Mouse (Mus musculus): ENCODE measurements at regions not wholly inside any gene's neighbourhood (a gene's known extent, or its start where the extent isn't known, plus 50 kb on each side); places are given as distances from the start of the nearest gene placed in this dataset.
A peak's percentile ranks its signal among the peaks of the same experiment; 100 is the strongest.
"Not testable (repeated sequence)": the region's sequence is repeated elsewhere in the genome, so short reads cannot be mapped to it uniquely, and the experiment has no call there.

GRCm38 (mm10) chr15:9954941-9955340, 206.3 kb upstream of the Spef2 start:
- Histone ChIP-seq H3K4me2 (replicated peaks) (no peak overlapping the region), H3K27me3 (no peaks in the 10 kb centered on the region), H3K4me1 (no peaks in the 10 kb centered on the region), H3K9me3 (no peaks in the 10 kb centered on the region), H3K36me3 (no peaks in the 10 kb centered on the region), H3K27ac (no peak overlapping the region), H3K9ac (no peak overlapping the region), H3K4me3 (no peak overlapping the region)
- ATAC-seq (ENCODE audit: insufficient number of reproducible peaks, insufficient read depth, low FRiP score, low TSS enrichment): no peak
- 82% methylated on average over 2 of the region's 2 CpGs for WGBS

DNA sequence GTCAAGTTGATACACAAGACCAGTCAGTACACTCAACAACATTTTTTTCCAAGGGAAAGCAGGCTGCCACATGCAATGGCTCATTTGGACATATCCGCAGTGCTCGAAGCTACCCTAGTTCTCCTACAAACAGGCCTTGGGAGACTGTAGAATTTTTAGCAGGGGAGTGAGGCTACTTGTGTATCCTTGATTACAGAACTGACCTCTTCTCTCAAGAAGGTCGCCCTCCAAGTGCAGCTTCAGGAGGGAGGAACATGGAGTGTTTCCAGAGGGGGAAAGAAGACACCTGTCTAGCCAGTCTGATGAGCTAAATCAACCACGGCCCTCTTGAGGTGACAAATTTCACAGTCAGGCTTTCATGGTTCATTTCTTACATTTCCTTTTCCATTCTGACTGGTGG, 202.0 kb upstream of the Prlr start:
- Histone ChIP-seq H3K9ac (no peak overlapping the region), H3K36me3 (no peaks in the 10 kb centered on the region), H3K27ac (no peak overlapping the region), H3K4me2 (replicated peaks) (no peak overlapping the region), H3K9me3 (no peaks in the 10 kb centered on the region), H3K4me3 (no peak overlapping the region), H3K4me1 (no peaks in the 10 kb centered on the region), H3K27me3 (no peaks in the 10 kb centered on the region)
- WGBS: 62% methylated on average over 4 of the region's 4 CpGs
- no peak for ATAC-seq (ENCODE audit: insufficient number of reproducible peaks, insufficient read depth, low FRiP score, low TSS enrichment)

GRCm38 (mm10) chr15:10011289-10012234, 165.5 kb upstream of the Prlr start:
- no peak for ATAC-seq (ENCODE audit: insufficient number of reproducible peaks, insufficient read depth, low FRiP score, low TSS enrichment)

DNA sequence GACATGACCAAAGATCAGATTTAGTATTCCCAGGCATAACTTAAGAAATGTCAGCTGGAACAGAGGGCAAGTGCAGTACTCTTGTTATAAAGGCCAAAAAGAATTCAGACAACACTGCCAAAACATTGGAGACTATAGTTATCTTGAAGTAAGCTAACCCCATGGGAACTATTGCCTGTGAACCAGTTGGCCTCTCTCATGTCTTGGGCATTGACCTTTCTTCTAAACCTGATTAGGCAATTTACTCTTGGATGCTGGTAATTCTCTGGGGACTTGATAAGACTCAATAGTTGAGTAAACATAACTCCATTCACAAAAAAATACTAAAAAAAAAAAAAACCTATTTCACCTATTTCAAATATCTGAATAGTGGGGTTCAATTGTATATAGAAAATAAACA, 159.8 kb upstream of the Prlr start:
- Histone ChIP-seq H3K27ac (no peak overlapping the region), H3K4me2 (replicated peaks) (no peak overlapping the region), H3K36me3 (no peaks in the 10 kb centered on the region), H3K4me1 (no peaks in the 10 kb centered on the region), H3K9me3 (no peaks in the 10 kb centered on the region), H3K9ac (no peak overlapping the region), H3K4me3 (no peak overlapping the region), H3K27me3 (no peaks in the 10 kb centered on the region)
- ATAC-seq (ENCODE audit: insufficient number of reproducible peaks, insufficient read depth, low FRiP score, low TSS enrichment): no peak

More at GRCm38 (mm10) chr15:10011289-10012234, 165.5 kb upstream of the Prlr start:
- Histone ChIP-seq H3K4me1 (no peaks in the 10 kb centered on the region), H3K4me3 (no peak overlapping the region), H3K9ac (no peak overlapping the region), H3K4me2 (replicated peaks) (no peak overlapping the region), H3K27me3 (no peaks in the 10 kb centered on the region), H3K36me3 (no peaks in the 10 kb centered on the region), H3K9me3 (no peaks in the 10 kb centered on the region), H3K27ac (no peak overlapping the region)
- WGBS: 57% methylated on average over 7 of the region's 7 CpGs

- ATAC-seq (ENCODE audit: insufficient number of reproducible peaks, insufficient read depth, low FRiP score, low TSS enrichment): no peak
- WGBS: 71% methylated on average over 4 of the region's 4 CpGs
- no peak overlapping the region for H3K4me2 ChIP-seq (replicated peaks)
- no peaks in the 10 kb centered on the region for H3K27me3 ChIP-seq
- H3K9ac ChIP-seq: no peak overlapping the region
- H3K9me3 ChIP-seq: no peaks in the 10 kb centered on the region
- H3K36me3 ChIP-seq: no peaks in the 10 kb centered on the region
- no peak overlapping the region for H3K4me3 ChIP-seq
- H3K27ac ChIP-seq: no peak overlapping the region
- H3K4me1 ChIP-seq: no peaks in the 10 kb centered on the region
Observed at GRCm38 (mm10) chr15:10029902-10030301, 147.1 kb upstream of the Prlr start.

DNA sequence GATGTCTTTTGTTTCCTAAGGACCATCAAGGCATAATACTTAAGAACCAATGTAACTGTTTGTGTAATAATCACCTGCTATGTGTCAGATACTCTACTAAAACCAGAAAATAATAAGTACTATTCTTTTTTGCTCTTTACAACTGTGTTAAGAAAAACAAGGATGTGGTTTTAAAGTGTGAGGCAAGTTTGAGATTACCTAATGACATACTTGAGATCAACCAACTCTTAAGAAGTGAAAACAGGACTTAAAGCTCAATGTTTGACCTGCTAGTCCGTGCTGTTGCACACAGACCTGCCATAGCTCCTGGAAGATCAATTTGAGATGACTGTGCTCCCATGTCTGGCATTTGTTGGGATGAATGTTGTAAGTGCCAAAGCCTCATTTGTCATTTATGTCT, 141.5 kb upstream of the Prlr start:
- ATAC-seq (ENCODE audit: insufficient number of reproducible peaks, insufficient read depth, low FRiP score, low TSS enrichment): no peak
- Histone ChIP-seq H3K27me3 (no peaks in the 10 kb centered on the region), H3K27ac (no peak overlapping the region), H3K4me1 (no peaks in the 10 kb centered on the region), H3K4me2 (replicated peaks) (no peak overlapping the region), H3K9me3 (no peaks in the 10 kb centered on the region), H3K9ac (no peak overlapping the region), H3K4me3 (no peak overlapping the region), H3K36me3 (no peaks in the 10 kb centered on the region)
- 67% methylated on average over 1 of the region's 1 CpGs for WGBS

GRCm38 (mm10) chr15:10036576-10036975, 140.5 kb upstream of the Prlr start:
- H3K36me3 ChIP-seq: not testable (repeated sequence)

GRCm38 (mm10) chr15:10073580-10073979, 103.5 kb upstream of the Prlr start:
- Histone ChIP-seq H3K27ac (no peak overlapping the region), H3K9ac (no peak overlapping the region), H3K27me3 (no peaks in the 10 kb centered on the region), H3K4me2 (replicated peaks) (no peak overlapping the region), H3K36me3 (no peaks in the 10 kb centered on the region), H3K9me3 (no peaks in the 10 kb centered on the region), H3K4me3 (no peak overlapping the region), H3K4me1 (peaks cover 6% of the 10 kb centered on the region)
- 95% methylated on average over 2 of the region's 2 CpGs for WGBS
- no peak for ATAC-seq (ENCODE audit: insufficient number of reproducible peaks, insufficient read depth, low FRiP score, low TSS enrichment)

More at GRCm38 (mm10) chr15:10036576-10036975, 140.5 kb upstream of the Prlr start:
- H3K9ac ChIP-seq; H3K4me2 ChIP-seq (replicated peaks); H3K9me3 ChIP-seq; H3K4me1 ChIP-seq; H3K27ac ChIP-seq; ATAC-seq (ENCODE audit: insufficient number of reproducible peaks, insufficient read depth, low FRiP score, low TSS enrichment); H3K27me3 ChIP-seq; H3K4me3 ChIP-seq: not testable (repeated sequence)
- 75% methylated on average over 2 of the region's 2 CpGs for WGBS

DNA sequence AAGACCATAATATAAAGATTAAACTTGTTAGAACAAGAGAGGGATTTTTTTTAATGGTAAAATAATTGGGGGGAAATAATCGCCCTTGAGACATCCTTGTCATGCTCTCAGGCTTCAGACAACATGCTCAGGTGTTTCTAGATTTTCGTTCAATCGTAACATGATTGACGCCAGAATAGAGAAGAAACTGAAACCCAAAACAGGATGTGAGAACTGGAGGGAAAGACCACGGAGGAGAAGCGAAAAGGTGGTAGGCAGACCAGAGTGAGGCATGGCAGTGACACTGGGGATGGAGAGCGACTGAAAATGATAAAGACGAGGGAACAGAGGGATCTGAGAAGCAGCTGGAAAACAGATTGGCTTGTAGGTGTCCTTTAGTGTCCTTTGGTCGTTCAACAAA, 102.1 kb upstream of the Prlr start:
- no peak overlapping the region for H3K4me2 ChIP-seq (replicated peaks)
- H3K27ac ChIP-seq: no peak overlapping the region
- H3K27me3 ChIP-seq: no peaks in the 10 kb centered on the region
- no peak overlapping the region for H3K9ac ChIP-seq
- no peaks in the 10 kb centered on the region for H3K36me3 ChIP-seq
- ATAC-seq (ENCODE audit: insufficient number of reproducible peaks, insufficient read depth, low FRiP score, low TSS enrichment): no peak
- WGBS: 54% methylated on average over 9 of the region's 9 CpGs
- no peaks in the 10 kb centered on the region for H3K9me3 ChIP-seq
- no peak overlapping the region for H3K4me3 ChIP-seq
- H3K4me1 ChIP-seq: peaks cover 6% of the 10 kb centered on the region

GRCm38 (mm10) chr15:10075391-10076060, 101.5 kb upstream of the Prlr start:
- no peaks in the 10 kb centered on the region for H3K27me3 ChIP-seq
- no peak overlapping the region for H3K27ac ChIP-seq
- 31% methylated on average over 10 of the region's 10 CpGs for WGBS
- no peak overlapping the region for H3K4me3 ChIP-seq
- no peaks in the 10 kb centered on the region for H3K9me3 ChIP-seq
- peaks cover 6% of the 10 kb centered on the region for H3K4me1 ChIP-seq
- H3K9ac ChIP-seq: no peak overlapping the region
- H3K4me2 ChIP-seq (replicated peaks): no peak overlapping the region
- no peaks in the 10 kb centered on the region for H3K36me3 ChIP-seq
- ATAC-seq (ENCODE audit: insufficient number of reproducible peaks, insufficient read depth, low FRiP score, low TSS enrichment): 0 out of 2 replicates have a peak, but pooled peaks have one; percentile 75

GRCm38 (mm10) chr15:10076061-10076400, 101.0 kb upstream of the Prlr start:
- H3K27ac ChIP-seq: no peak overlapping the region
- 52% methylated on average over 1 of the region's 1 CpGs for WGBS
- H3K4me1 ChIP-seq: peaks cover 6% of the 10 kb centered on the region
- no peaks in the 10 kb centered on the region for H3K27me3 ChIP-seq
- H3K9me3 ChIP-seq: no peaks in the 10 kb centered on the region
- no peak overlapping the region for H3K4me3 ChIP-seq
- no peaks in the 10 kb centered on the region for H3K36me3 ChIP-seq
- H3K9ac ChIP-seq: no peak overlapping the region
- ATAC-seq (ENCODE audit: insufficient number of reproducible peaks, insufficient read depth, low FRiP score, low TSS enrichment): no peak
- no peak overlapping the region for H3K4me2 ChIP-seq (replicated peaks)

DNA sequence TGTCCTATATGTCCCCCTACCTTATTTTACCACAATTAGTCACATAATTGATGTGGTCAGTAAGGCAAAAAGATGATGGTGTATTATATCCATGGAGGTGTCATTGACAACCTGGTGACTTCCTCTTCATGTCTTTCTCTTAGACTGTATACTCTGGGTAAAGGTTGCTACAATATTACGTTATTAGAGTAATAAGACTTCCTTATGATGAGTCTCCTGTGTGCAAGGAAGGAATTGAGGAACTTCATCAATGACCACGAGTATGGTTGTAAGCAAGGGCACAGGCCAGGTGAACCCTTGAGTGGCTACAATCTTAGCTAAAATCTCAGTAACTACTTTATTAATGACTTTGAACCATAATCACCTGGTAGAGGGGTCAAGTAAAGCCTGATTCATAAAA, 98.6 kb upstream of the Prlr start:
- no peak for ATAC-seq (ENCODE audit: insufficient number of reproducible peaks, insufficient read depth, low FRiP score, low TSS enrichment)
- no peaks in the 10 kb centered on the region for H3K9me3 ChIP-seq
- H3K36me3 ChIP-seq: no peaks in the 10 kb centered on the region
- peaks cover 6% of the 10 kb centered on the region for H3K4me1 ChIP-seq
- H3K4me2 ChIP-seq (replicated peaks): no peak overlapping the region
- H3K27ac ChIP-seq: no peak overlapping the region
- WGBS: 87% methylated on average over 2 of the region's 2 CpGs
- no peak overlapping the region for H3K4me3 ChIP-seq
- no peak overlapping the region for H3K9ac ChIP-seq
- H3K27me3 ChIP-seq: no peaks in the 10 kb centered on the region

Data from embryonic facial prominence, embryonic 12.5 days (tissue).